Mouse (Mus musculus) CH12.LX (cell line): ENCODE measurements around the gene Immp2l.

Experiments used
- CHD1 ChIP-seq: IDR thresholded peaks from 2 replicates; pipeline ENCODE4 v1.6.1; 2012; ENCODE audit warnings: low read depth, low read length, improper control_type of control experiment, inconsistent platforms
- CTCF ChIP-seq, 2 experiments: IDR thresholded peaks in 1 of 2; conservative IDR thresholded peaks in 1 of 2; 2 replicates each; pipeline ENCODE4 v1.5.1; 2011 to 2012; ENCODE audit warnings: low read depth in 2 of 2, low read length in 2 of 2, improper control_type of control experiment in 1 of 2, inconsistent platforms in 1 of 2, mild to moderate bottlenecking in 1 of 2, moderate library complexity in 1 of 2
- EP300 ChIP-seq: IDR thresholded peaks from 2 replicates; pipeline ENCODE4 v1.6.1; 2011; ENCODE audit warnings: low read length, improper control_type of control experiment
- GABPA ChIP-seq: IDR thresholded peaks from 2 replicates; pipeline ENCODE4 v1.6.1; 2012; ENCODE audit warnings: low read depth, low read length, improper control_type of control experiment, inconsistent platforms; ENCODE audit not compliant: insufficient replicate concordance
- HCFC1 ChIP-seq: IDR thresholded peaks from 2 replicates; pipeline ENCODE4 v1.6.1; 2012; ENCODE audit warnings: low read depth, mild to moderate bottlenecking, inconsistent platforms, low read length, improper control_type of control experiment
- JUN ChIP-seq: IDR thresholded peaks from 2 replicates; pipeline ENCODE4 v1.6.1; 2011; ENCODE audit warnings: low read depth, mild to moderate bottlenecking, low read length, improper control_type of control experiment, moderate library complexity; ENCODE audit not compliant: insufficient read depth
- MAX ChIP-seq: IDR thresholded peaks from 2 replicates; pipeline ENCODE4 v1.6.1; 2011; ENCODE audit warnings: low read length, improper control_type of control experiment
- NELFE ChIP-seq: IDR thresholded peaks from 2 replicates; pipeline ENCODE4 v1.6.1; 2011; ENCODE audit warnings: low read depth, low read length, improper control_type of control experiment
- POLR2A ChIP-seq: IDR thresholded peaks from 2 replicates; pipeline ENCODE4 v1.6.1; 2011; ENCODE audit warnings: low read depth, mild to moderate bottlenecking, improper control_type of control experiment, low read length
- POLR2AphosphoS2 ChIP-seq: IDR thresholded peaks from 2 replicates; pipeline ENCODE4 v1.6.1; 2011; ENCODE audit warnings: low read depth, low read length, improper control_type of control experiment
- RAD21 ChIP-seq: IDR thresholded peaks from 2 replicates; pipeline ENCODE4 v1.6.1; 2011; ENCODE audit warnings: low read depth, mild to moderate bottlenecking, low read length, improper control_type of control experiment, moderate library complexity
- TCF12 ChIP-seq: IDR thresholded peaks from 2 replicates; pipeline ENCODE4 v1.6.1; 2014; ENCODE audit warnings: low read depth, mild to moderate bottlenecking, inconsistent platforms, low read length, improper control_type of control experiment
- ZKSCAN1 ChIP-seq: IDR thresholded peaks from 2 replicates; pipeline ENCODE4 v1.6.1; 2012; ENCODE audit warnings: low read depth, inconsistent platforms, low read length, improper control_type of control experiment, borderline replicate concordance

GRCm38 (mm10) chr12:41315871-41316270, 292.0 kb downstream of the Immp2l start:
- TF ChIP-seq CTCF (conservative IDR thresholded peaks at IDR 0.05 in 1 of 2, IDR thresholded peaks at IDR 0.05 in 1 of 2; ENCODE audit: low read depth in 2 of 2, low read length in 2 of 2) (no peak), MAX (no peak), CHD1 (no peak), JUN (no peak), GABPA (no peak), TCF12 (no peak), POLR2A (no peak), EP300 (no peak), NELFE (no peak), ZKSCAN1 (no peak), HCFC1 (no peak), POLR2AphosphoS2 (no peak), RAD21 (no peak)
